Mouse (Mus musculus) liver, postnatal 0 days (tissue): ENCODE results near the gene Ap2b1.

Source experiments
- CTCF ChIP-seq: sonication (generic); IDR thresholded peaks from 2 replicates; pipeline ENCODE4 v1.5.1; 2016; ENCODE audit warnings: antibody characterized with exemption, low read depth
- EP300 ChIP-seq: IDR thresholded peaks from 2 replicates; pipeline ENCODE4 v1.6.1; 2016; ENCODE audit warnings: antibody characterized with exemption, low read depth, mild to moderate bottlenecking

DNA sequence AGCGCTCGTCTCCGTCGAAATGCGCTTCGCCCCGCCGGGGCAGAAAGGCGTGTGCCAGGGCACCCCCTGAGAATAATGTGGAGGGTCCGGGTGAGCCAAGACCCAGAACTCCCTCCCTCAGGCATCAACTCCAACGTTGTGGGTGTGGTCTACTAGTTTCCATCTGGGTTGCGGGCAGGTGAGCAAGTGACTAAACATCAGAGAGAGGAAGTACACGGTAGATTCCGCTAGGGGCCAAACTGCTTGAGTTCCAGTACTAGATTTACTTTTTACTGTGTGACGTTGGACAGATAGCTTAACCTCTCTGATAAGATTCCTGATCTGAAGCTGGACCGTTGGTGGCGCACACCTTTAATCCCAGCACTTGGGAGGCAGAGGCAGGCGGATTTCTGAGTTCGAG, 146.2 kb downstream of the Ap2b1 start:
- TF ChIP-seq CTCF (no peak), EP300 (no peak)
